Mouse (Mus musculus) lung, embryonic 14.5 days (tissue): ENCODE results near the gene Cep112. TPM values are rescaled to one million over a fixed set of nuclear protein-coding genes. Genes with fewer than 3 reads are reported as not detected.

Experiments
- ATAC-seq: fragments of 200-750 bp; cut with Nextera tagmentation; 2 replicates; pipeline ENCODE4 v1.8.0; 2017; ENCODE audit warnings: mild to moderate bottlenecking, moderate TSS enrichment, moderate library complexity; ENCODE audit not compliant: insufficient read depth
- DNase-seq: peaks from one replicate; pipeline ENCODE4 v3.0.0-alpha.2; 2015
- H3K27ac ChIP-seq: fragments of 300-500 bp; sonication (generic); 2 replicates; pipeline ENCODE4 v1.5.1; 2014; ENCODE audit warnings: low read depth, mild to moderate bottlenecking, moderate library complexity
- H3K27me3 ChIP-seq: fragments of 300-500 bp; sonication (generic); 2 replicates; pipeline ENCODE4 v1.6.1; 2014; ENCODE audit warnings: low read length, control low read depth; ENCODE audit not compliant: insufficient read depth
- H3K36me3 ChIP-seq: fragments of 300-500 bp; sonication (generic); 2 replicates; pipeline ENCODE4 v1.6.1; 2014; ENCODE audit warnings: control low read depth; ENCODE audit not compliant: insufficient read depth
- H3K4me1 ChIP-seq: fragments of 300-500 bp; sonication (generic); 2 replicates; pipeline ENCODE4 v1.6.1; 2014; ENCODE audit warnings: antibody characterized with exemption, control low read depth; ENCODE audit not compliant: insufficient read depth
- H3K4me2 ChIP-seq: fragments of 300-500 bp; sonication (generic); 2 replicates; pipeline ENCODE4 v1.6.1; 2014; ENCODE audit warnings: mild to moderate bottlenecking
- H3K4me3 ChIP-seq: fragments of 300-500 bp; sonication (generic); 2 replicates; pipeline ENCODE4 v1.5.1; 2014; ENCODE audit warnings: low read depth, low read length
- H3K9ac ChIP-seq: fragments of 300-500 bp; sonication (generic); 2 replicates; pipeline ENCODE4 v1.6.1; 2014
- H3K9me3 ChIP-seq: fragments of 300-500 bp; sonication (generic); 2 replicates; pipeline ENCODE4 v1.6.1; 2016; ENCODE audit warnings: low read depth, low read length, control low read depth
- CTCF ChIP-seq: IDR thresholded peaks from 2 replicates; pipeline ENCODE4 v1.5.1; 2016; ENCODE audit warnings: antibody characterized with exemption, low read depth
- WGBS: fragments of 180-500 bp; shearing (Covaris S2); extraction: QIAGEN DNeasy Blood & Tissue Kit; methylation state at CpG from one replicate; pipeline ENCODE4 v1.1.7; 2014; 5-methylcytosine and 5-hydroxymethylcytosine counted together
- polyA plus RNA-seq: library from polyadenylated mRNA; unstranded; fragments of >200 nt; fragmentation: Nextera tagmentation; extraction: Ambion mirVana; gene quantifications from 2 replicates; pipeline ENCODE4 v1.2.1, GENCODE M21; 2014

The Cep112 gene
- polyA plus RNA-seq, 1 experiment from 2014 or later, result 20.2 TPM

DNA sequence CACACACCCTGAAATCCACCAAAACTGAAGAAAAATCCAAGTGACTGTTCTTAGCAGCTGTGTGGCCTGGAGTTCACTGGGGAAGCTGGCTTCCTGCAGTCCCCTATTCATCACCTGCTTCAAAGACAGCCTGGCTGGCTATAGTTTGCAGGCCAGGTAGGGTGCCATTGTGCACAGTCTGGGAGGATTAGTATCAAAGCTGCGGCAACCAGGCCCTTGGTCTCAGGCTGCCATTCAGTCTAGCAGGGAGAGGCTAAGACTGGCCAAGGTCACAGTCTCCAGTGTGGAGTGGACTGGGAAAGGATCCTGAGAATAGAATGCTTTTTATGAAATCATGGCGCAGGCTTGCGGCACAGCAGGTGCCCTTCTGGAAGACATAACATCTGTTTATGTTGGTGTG, 180.3 kb downstream of the Cep112 start:
- Histone ChIP-seq H3K27me3 (no peaks in the 10 kb centered on the region), H3K36me3 (no peaks in the 10 kb centered on the region), H3K4me3 (no peak overlapping the region), H3K4me1 (no peaks in the 10 kb centered on the region), H3K4me2 (no peak overlapping the region), H3K9ac (no peak overlapping the region), H3K27ac (no peak overlapping the region), H3K9me3 (no peaks in the 10 kb centered on the region)
- no peak for TF ChIP-seq CTCF
- 55% methylated on average over 3 of the region's 3 CpGs for WGBS
- DNase-seq (no peak), ATAC-seq (no peak)

DNA sequence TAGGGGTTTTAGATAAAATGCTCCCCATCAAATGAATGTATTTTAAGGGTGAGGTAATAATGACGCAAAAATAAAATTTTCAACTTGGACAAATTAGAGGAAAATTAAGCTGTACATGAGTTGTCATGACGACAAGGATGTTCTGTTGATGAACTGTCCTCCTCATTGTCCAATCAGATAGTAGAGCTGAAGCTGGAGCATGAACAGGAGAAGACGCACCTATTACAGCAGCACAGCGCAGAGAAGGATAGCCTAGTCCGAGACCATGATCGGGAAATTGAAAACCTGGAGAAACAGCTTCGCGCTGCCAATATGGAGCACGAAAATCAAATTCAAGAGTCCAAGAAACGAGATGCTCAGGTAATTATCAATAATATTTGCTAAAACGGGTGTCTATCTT, 181.0 kb downstream of the Cep112 start:
- DNase-seq, result no peak
- no peak overlapping the region for H3K27ac ChIP-seq
- H3K27me3 ChIP-seq, result no peaks in the 10 kb centered on the region
- 93% methylated on average over 11 of the region's 11 CpGs for WGBS
- H3K9me3 ChIP-seq, result no peaks in the 10 kb centered on the region
- H3K36me3 ChIP-seq, result no peaks in the 10 kb centered on the region
- no peak overlapping the region for H3K4me3 ChIP-seq
- TF ChIP-seq CTCF, result no peak
- no peak for ATAC-seq
- H3K4me1 ChIP-seq, result no peaks in the 10 kb centered on the region
- H3K9ac ChIP-seq, result no peak overlapping the region
- no peak overlapping the region for H3K4me2 ChIP-seq

- DNase-seq (no peak), ATAC-seq (no peak)
- no peaks in the 10 kb centered on the region for H3K36me3 ChIP-seq
- no peaks in the 10 kb centered on the region for H3K27me3 ChIP-seq
- no peaks in the 10 kb centered on the region for H3K9me3 ChIP-seq
- no peaks in the 10 kb centered on the region for H3K4me1 ChIP-seq
- no peak overlapping the region for H3K9ac ChIP-seq
- no peak overlapping the region for H3K27ac ChIP-seq
- no peak overlapping the region for H3K4me2 ChIP-seq
- no peak overlapping the region for H3K4me3 ChIP-seq
- no peak for TF ChIP-seq CTCF
Measured at GRCm38 (mm10) chr11:108606836-108607235, 181.8 kb downstream of the Cep112 start.

- no peak overlapping the region for H3K27ac ChIP-seq
- DNase-seq, result peak; percentile 45
- no peaks in the 10 kb centered on the region for H3K36me3 ChIP-seq
- H3K9me3 ChIP-seq, result no peaks in the 10 kb centered on the region
- H3K4me3 ChIP-seq, result no peak overlapping the region
- H3K27me3 ChIP-seq, result no peaks in the 10 kb centered on the region
- 54% methylated on average over 7 of the region's 7 CpGs for WGBS
- H3K4me1 ChIP-seq, result peaks cover 7% of the 10 kb centered on the region; the same call in 1 of the 2 replicates
- no peak overlapping the region for H3K4me2 ChIP-seq
- TF ChIP-seq CTCF, result no peak
- no peak for ATAC-seq
- no peak overlapping the region for H3K9ac ChIP-seq
Measured at GRCm38 (mm10) chr11:108620628-108621433, 195.8 kb downstream of the Cep112 start.

GRCm38 (mm10) chr11:108621434-108621901, 196.5 kb downstream of the Cep112 start:
- Histone ChIP-seq H3K4me2 (no peak overlapping the region), H3K27ac (no peak overlapping the region), H3K9me3 (no peaks in the 10 kb centered on the region; the same call in 1 of the 2 replicates), H3K36me3 (no peaks in the 10 kb centered on the region), H3K4me3 (no peak overlapping the region), H3K9ac (no peak overlapping the region), H3K4me1 (peaks cover 7% of the 10 kb centered on the region; the same call in 1 of the 2 replicates), H3K27me3 (no peaks in the 10 kb centered on the region)
- 55% methylated on average over 9 of the region's 9 CpGs for WGBS
- no peak for TF ChIP-seq CTCF
- DNase-seq (peak; percentile 17), ATAC-seq (no peak)

DNA sequence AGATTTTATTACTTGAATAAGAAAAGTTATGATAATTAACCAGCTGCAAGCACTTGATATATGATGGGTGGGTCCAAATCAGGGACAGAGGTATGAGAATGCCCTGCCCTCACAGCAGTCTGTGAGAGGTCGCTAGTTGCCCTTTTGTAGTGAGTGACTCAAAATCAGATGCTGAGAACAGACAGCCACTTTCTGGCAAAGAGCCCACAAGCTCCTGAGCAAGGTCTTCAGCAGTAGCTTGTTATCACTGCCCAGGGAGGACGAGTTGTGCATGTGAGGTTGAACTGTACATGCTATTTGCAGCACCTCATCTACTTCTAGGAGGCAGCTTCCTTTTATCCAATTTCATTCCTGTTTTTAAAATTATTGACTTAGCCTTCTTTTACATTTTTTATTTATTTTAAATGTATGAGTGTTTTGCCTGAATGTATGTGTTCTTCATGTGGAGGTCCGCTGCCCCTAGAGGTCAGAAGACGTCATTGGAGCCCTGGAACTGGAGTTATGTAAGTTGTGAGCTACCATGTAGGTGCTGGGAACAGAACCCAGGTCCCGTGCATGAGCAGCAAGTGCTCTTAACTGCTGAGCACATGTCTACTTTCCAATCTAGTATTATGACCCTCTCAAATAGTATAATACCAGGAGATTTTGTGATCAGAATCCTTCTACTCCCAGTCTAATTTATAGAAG, 200.7 kb downstream of the Cep112 start:
- TF ChIP-seq CTCF, result peak; percentile 21
- H3K4me3 ChIP-seq, result no peak overlapping the region
- 74% methylated on average over 5 of the region's 5 CpGs for WGBS
- H3K4me1 ChIP-seq, result 0 out of 2 replicates have a peak, but pooled peaks cover under 1% of the 10 kb centered on the region
- no peak overlapping the region for H3K9ac ChIP-seq
- no peaks in the 10 kb centered on the region; the same call in 1 of the 2 replicates for H3K9me3 ChIP-seq
- no peaks in the 10 kb centered on the region for H3K27me3 ChIP-seq
- DNase-seq (no peak), ATAC-seq (no peak)
- no peak overlapping the region for H3K4me2 ChIP-seq
- H3K27ac ChIP-seq, result no peak overlapping the region
- no peaks in the 10 kb centered on the region for H3K36me3 ChIP-seq

- Histone ChIP-seq H3K36me3 (no peaks in the 10 kb centered on the region), H3K9ac (no peak overlapping the region), H3K4me2 (no peak overlapping the region), H3K4me1 (no peaks in the 10 kb centered on the region), H3K27ac (no peak overlapping the region), H3K9me3 (no peaks in the 10 kb centered on the region), H3K4me3 (no peak overlapping the region), H3K27me3 (no peaks in the 10 kb centered on the region)
- ATAC-seq, result no peak
- 64% methylated on average over 2 of the region's 2 CpGs for WGBS
- no peak for TF ChIP-seq CTCF
- no peak for DNase-seq
Measured at GRCm38 (mm10) chr11:108637780-108638179, 212.8 kb downstream of the Cep112 start.
